Mouse (Mus musculus): ENCODE measurements at regions not wholly inside any gene's neighbourhood (a gene's known extent, or its start where the extent isn't known, plus 50 kb on each side); places are given as distances from the start of the nearest gene placed in this dataset.

DNA sequence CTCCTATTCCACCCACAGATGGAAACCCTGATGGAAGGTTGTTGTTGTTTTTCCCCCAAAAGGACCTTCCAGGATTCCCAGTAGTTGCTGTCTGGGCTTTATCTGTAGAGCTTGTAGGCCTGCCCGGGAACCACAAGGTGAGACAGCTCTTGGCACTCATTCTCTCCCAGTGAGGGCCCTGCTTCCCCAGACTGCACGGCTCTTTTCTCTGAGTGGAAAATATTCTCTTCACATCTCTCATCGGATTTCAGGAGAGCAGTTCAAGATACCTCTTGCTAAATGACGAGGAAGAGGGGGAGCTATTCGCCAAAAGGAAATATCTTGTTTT, 140.0 kb upstream of the Ank start:
- TF ChIP-seq CTCF (IDR thresholded peaks at IDR 0.05; ENCODE audit: extremely low read depth, insufficient read length, insufficient replicate concordance, low read depth, low read length), result no peak
- no peak for TF ChIP-seq POLR2A (IDR thresholded peaks at IDR 0.05; ENCODE audit: low read depth, low read length)

All from small intestine, adult 2 months (tissue).